In the genomic region with DNA sequence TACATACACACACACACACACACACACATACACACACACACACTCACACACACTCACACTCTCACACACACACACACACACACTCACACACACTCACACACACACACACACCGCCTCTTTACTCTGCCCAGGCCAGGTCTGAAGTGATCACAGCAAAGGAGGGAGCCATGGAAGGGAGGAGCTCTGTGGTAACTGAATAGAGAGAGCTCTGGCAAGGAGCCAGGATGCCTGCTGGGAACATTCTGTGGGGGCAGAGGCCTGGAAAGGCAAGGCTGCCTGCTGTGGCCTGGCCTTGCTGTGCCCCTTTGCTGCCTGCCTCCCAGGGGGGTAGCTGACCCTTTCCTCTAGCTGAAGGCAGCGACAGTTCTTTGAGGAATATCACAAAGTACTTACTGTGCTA, we compare ENCODE assay signal across 8 mouse cellular contexts. TPM values are rescaled to one million over a fixed set of nuclear protein-coding genes. Genes with fewer than 3 reads are reported as not detected.
A peak's percentile ranks its signal among the peaks of the same experiment; 100 is the strongest.
DNase-seq lines count a peak whose midpoint lies in the region; ATAC-seq and TF ChIP-seq lines count a peak whose summit lies in the region.

No protein-coding gene starts in this region.

- H3K27ac ChIP-seq in hindbrain, postnatal 0 days = peak overlapping the region; percentile 43

- H3K4me3 ChIP-seq in hindbrain, postnatal 0 days (ENCODE audit: low read length) = no peak overlapping the region

- H3K9me3 ChIP-seq in hindbrain, postnatal 0 days (ENCODE audit: low read length) = no peaks in the 10 kb centered on the region

- WGBS in hindbrain, postnatal 0 days = 4% methylated on average over 2 of the region's 2 CpGs

- no peak overlapping the region for H3K4me2 ChIP-seq in hindbrain, postnatal 0 days (ENCODE audit: low read depth, low read length)

- no peak overlapping the region for H3K9ac ChIP-seq in hindbrain, postnatal 0 days (replicated peaks; ENCODE audit: low read length)

- H3K36me3 ChIP-seq in hindbrain, postnatal 0 days (ENCODE audit: insufficient read depth, low read length) = no peaks in the 10 kb centered on the region

- ATAC-seq in hindbrain, postnatal 0 days = peak; percentile 77

- peak; percentile 78 for DNase-seq in ES-CJ7 (ENCODE audit: low read depth, low spot score)
- DNase-seq in adrenal gland, postnatal 4 days (ENCODE audit: low spot score in 2 of 2) = peak; percentile 33 to 65
- DNase-seq in forelimb bud, embryonic 11.5 days (ENCODE audit: low read depth, low spot score) = peak; percentile 65
- peak; percentile 86 for DNase-seq in hindbrain, postnatal 0 days (ENCODE audit: low spot score)
- DNase-seq in left cerebral cortex, adult 11 months (ENCODE audit: low spot score) = peak; percentile 65
- peak; percentile 74 to 75 for DNase-seq in lung, postnatal 4 days
- peak; percentile 80 for DNase-seq in right cerebral cortex, postnatal 14 days
- no peak for DNase-seq in thymus, adult 18-20 months

- H3K4me1 ChIP-seq in hindbrain, postnatal 0 days (ENCODE audit: insufficient read depth, low read length) = peaks cover 8% of the 10 kb centered on the region; the same call in 1 of the 2 replicates

- no peak for TF ChIP-seq CTCF in hindbrain, postnatal 0 days (IDR thresholded peaks at IDR 0.05; ENCODE audit: low read depth)

- H3K27me3 ChIP-seq in hindbrain, postnatal 0 days (ENCODE audit: insufficient read depth, low read length) = no peaks in the 10 kb centered on the region

RNA-seq across cellular contexts. Expression of a gene that starts 1.8 kb away (rescaled TPM):
- 10 to 100 TPM; 10.3 to 11.1 TPM for total RNA-seq in adrenal gland, postnatal 4 days (2021)
- total RNA-seq in hindbrain, postnatal 0 days (2014; rRNA removed) = 1.8 and 1.9 TPM in 2 replicates
- 0.61 and 1.0 TPM in 2 replicates for polyA plus RNA-seq in hindbrain, postnatal 0 days (2015; fragmentation: Nextera tagmentation; extraction: Ambion mirVana)

RNA-seq across cellular contexts. Expression of a gene that starts 12.3 kb away (rescaled TPM):
- total RNA-seq in adrenal gland, postnatal 4 days (2021) = 10 to 100 TPM; 25.6 to 27.4 TPM
- total RNA-seq in hindbrain, postnatal 0 days (2014; rRNA removed) = 49.5 and 59.0 TPM in 2 replicates
- polyA plus RNA-seq in hindbrain, postnatal 0 days (2015; fragmentation: Nextera tagmentation; extraction: Ambion mirVana) = 5.5 and 5.9 TPM in 2 replicates

RNA-seq across cellular contexts. Expression of a gene that starts 34.5 kb away (rescaled TPM):
- 10 to 100 TPM; 33.7 to 39.6 TPM for total RNA-seq in adrenal gland, postnatal 4 days (2021)
- 21.2 and 22.5 TPM in 2 replicates for total RNA-seq in hindbrain, postnatal 0 days (2014; rRNA removed)
- 35.1 and 39.5 TPM in 2 replicates for polyA plus RNA-seq in hindbrain, postnatal 0 days (2015; fragmentation: Nextera tagmentation; extraction: Ambion mirVana)

Comparison
In these comparisons a context has a peak if more than half of its experiments do, and no peak if none do; other contexts are left out.
1. DNase-seq: peak in ES-CJ7 (single experiment), adrenal gland, postnatal 4 days (2 of 2), forelimb bud, embryonic 11.5 days (single experiment), hindbrain, postnatal 0 days (single experiment), left cerebral cortex, adult 11 months (single experiment), lung, postnatal 4 days (2 of 2) and right cerebral cortex, postnatal 14 days (single experiment); none in thymus, adult 18-20 months (0 of 2).